Mouse (Mus musculus): ENCODE measurements around the gene Hcrt.

The Hcrt gene

DNA sequence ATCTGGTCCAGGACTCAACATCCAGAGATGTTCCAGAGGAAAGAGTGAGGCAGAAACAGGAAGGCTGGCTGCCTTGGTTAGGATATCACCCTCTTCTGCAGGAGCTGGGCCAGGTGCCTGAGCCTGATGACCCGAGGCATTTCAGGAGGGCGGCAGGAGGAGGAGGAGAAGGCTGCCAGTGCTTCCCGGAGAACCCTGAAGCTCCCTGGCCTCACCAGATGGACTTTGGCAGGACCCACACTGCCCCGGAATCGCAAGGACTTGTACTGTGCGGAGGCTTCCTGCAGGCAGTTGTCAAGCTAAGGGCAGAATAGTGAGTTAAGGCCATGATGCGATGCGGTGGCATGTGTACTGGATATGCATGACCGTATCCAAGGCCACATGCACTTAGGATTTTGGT lies 4.0 kb upstream of the Hcrt start:
- DNase-seq: peak; percentile 54

GRCm38 (mm10) chr11:100761547-100762045 lies 1.1 kb downstream of the Hcrt start:
- peak; percentile 89 for DNase-seq

DNA sequence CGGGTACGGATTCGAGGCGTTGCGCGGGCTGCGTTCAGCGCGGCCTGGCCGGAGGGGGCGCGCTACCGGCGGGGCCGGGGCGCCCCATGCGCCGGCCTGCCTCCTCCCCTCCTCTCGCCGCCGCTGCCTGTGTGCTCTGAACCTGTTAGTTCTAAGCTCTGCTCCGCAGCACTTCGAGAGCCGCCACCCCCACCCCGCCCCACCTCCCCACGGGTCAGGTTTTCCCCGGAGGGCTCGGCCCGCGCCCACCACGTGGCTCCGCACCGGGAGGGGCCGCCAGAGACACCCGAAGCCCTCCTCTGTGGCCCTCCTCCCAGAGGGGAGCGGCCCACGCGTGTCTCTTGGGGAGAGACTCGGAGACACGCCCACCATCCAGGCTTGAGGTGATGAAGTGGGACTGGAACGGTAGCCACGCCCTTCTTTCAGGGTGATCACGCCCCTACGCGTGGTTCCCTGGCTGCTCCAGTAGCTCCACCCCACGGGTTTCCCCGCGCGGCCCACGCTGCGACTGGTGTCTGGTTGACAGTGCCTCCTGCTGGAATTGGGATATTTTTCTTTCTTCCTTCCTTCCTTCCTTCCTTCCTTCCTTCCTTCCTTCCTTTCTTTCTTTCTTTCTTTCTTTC lies 3.0 kb downstream of the Hcrt start, which contains the start of gene Kcnh4:
Gene Kcnh4, minus strand, starts transcription at position 332 of the 623 bp plus-strand sequence.
- peak; percentile 13 for DNase-seq

DNA sequence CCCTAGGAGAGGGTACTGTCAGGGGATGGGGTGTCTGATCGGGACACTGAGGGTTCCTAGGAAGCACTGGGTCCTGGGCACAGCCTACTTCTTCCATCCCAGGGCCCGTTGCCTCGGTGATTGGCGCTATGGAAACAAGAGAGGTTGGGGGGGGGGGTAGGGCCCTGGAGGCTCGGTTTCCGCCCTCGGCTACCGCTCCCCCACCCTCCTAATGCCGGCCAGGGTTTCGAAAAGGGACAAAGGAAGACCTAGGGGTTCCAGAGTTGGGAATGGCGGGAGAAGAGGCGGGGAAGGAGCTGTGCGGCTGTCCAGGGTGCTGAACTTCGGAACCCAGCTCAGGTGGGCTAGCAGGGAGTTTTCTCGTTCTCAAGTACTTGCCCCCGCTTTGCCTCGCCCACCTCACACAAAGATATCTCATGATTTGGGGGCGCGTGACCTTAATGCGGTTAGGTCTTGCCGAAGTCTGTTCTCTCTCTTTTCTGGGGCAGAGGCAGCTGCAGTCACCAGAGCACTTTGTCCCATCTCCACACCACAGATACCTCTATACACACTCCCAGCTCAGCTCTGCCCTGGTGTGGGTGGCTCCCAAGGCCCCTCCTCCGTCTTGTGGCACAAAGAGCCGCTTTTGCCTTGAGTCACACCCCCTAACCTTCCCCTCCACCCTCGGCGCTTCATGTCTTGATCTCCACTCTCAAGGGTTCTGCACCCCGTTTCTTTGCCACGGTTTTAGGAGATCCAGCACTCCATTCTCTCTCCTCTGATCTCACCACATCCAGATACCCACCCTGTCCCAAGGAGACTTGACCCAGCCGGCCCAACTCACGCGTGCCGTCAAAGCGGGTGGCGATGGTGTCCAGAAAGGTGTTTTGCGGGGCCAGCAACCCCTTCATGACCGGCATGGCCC lies 3.8 kb downstream of the Hcrt start:
- DNase-seq: peak; percentile 59

DNA sequence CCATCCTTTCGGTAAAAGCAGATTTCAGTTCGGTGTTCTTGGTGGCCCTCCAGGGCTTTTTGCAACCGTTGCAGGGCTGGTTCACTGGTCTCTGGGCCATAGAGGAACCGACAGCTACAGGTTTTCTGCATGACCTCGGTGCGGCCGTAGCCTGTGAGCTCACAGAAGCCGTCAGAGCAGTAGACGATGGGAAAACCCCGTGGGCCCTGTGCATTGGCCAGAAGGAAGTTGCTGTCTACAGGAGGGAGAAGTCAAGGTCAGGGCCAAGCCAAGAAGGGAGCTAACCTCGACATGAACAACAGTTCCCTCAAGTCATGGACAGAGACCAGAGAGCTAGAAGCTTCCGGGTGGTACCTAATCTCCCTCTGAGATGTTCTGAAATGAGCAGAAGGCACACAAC lies 5.2 kb downstream of the Hcrt start:
- no peak for DNase-seq

GRCm38 (mm10) chr11:100756476-100756875 lies 6.3 kb downstream of the Hcrt start:
- DNase-seq: no peak

GRCm38 (mm10) chr11:100754693-100755057 lies 8.1 kb downstream of the Hcrt start:
- DNase-seq: no peak

DNA sequence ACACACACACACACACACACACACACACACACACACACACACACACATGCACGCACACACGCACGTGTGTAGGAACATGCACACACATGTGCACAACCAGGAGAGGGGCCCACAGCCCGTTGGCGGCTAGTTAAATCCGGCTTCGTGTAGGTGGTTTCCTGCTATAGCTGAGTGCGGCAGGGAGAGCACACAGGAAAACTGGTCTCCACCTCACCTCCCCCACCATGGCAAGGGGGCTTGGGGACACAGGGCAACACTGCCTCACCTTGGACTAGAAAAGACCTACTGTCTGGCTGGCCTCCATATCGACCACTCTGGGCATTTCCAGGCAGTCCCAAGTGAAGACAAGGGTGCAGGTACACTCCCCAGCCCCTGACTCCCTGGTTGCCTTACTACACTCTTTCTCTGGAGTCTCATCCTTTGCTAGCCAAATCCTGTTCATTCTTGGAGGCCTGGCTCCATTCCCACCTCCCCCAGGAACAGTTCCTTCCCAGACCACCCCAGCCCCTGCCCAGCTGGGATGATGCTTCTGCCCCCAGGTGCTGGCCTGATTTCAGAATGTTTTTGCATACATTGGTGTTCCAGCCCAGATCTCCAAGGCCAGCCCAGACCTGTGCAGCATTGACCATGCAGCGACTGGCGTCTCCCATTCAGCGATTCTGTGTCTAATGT lies 8.6 kb downstream of the Hcrt start:
- no peak for DNase-seq

DNA sequence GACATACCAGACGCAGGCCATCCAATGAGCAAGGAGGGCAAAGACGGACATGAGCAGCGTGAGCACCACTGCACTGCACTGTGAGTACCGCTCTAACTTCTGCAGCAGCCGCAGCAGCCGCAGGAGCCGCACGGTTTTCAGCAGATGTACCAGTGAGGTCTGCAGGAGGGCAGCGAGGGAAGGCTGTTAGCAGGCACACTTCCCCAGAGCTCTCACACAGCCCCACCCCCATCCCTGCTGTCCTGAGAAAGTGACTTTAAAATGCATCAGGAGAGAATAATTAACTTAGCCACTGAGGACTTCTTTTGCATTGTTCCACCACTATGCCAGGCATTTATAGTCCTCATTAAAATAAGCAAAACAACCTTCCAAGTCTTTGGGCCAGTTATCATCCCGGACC lies 10.4 kb downstream of the Hcrt start:
- no peak for DNase-seq

DNA sequence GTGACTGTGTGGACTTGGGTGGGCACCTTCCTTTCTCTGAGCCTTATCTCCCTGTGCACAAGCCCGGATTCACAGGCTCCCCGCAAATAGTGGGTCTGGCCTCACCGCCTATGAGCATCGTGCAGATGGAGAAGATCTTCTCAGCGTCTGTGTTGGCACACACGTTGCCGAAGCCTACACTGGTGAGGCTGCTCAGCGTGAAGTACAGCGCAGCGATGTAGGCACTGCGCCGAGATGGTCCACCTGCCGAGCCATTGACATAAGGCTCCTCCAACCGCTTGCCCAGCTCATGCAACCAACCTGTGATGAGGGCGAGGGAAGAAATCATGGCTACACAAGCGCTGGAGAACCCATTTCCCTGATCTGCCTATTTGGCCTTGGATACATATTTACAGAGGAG lies 12.6 kb downstream of the Hcrt start:
- DNase-seq: no peak

- DNase-seq: no peak
Observed at GRCm38 (mm10) chr11:100749469-100749868, 13.3 kb downstream of the Hcrt start.

DNA sequence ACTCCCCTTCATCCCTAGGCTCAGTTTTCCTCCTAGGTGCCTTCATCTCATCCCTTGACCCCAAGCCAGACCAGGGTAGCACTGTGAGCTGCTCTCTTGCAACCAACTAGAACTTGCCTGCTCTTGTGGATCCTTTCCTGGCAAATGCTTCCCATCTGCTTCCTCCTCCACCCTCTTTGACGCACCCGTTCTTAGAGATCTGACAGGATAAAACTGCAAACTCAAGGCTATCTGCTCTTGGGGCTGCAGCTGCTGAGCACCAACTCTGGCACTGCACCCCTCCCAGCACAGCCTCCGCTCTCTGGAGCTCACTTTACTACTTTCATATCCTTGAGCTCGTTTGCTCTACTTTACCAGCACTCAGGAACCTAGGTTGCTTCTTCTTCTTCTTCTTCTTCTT lies 14.1 kb downstream of the Hcrt start:
- DNase-seq: no peak

DNA sequence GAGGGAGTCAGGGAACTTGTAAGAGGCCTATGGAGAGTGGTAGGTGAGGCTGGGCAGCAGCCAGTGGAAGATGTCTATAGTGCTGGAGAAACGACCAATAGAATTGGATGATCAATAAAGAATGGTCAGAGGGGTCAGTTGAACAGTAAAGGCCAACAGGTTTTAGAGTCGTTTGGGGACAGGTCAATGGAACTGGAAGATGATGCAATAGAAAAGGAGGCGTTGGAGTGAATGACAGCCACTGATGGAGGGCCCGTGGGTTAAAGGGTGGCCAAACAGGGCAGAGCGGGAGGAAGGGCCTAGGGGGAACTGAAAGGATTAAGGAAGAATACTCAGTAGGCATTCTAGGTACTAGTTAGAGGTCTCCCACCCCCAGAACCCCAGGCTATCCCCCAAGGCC lies 15.6 kb downstream of the Hcrt start:
- no peak for DNase-seq

- DNase-seq: no peak
Observed at GRCm38 (mm10) chr11:100746546-100746945, 16.2 kb downstream of the Hcrt start.

- DNase-seq: peak; percentile 52
Observed at GRCm38 (mm10) chr11:100745085-100745484, 17.6 kb downstream of the Hcrt start.

DNA sequence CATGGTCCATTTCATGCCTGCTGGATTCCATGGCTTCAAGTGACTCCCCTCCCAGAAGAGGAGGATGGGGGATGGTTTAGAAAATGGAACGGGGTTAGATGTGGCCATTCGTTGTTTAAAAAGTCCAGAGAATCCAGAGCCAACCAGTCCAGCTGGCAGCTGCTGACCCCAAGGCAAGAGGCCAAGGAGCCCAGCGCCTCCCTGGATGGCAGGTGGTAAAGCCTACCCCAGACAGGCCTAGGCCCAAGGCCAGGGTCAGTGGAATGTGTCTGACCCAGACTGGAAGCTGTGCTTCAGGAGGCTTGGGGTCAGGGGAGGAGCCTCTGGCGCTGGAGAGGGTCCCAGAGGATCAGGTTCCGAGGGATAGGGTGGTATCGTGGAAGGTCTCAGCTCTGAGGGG lies 21.4 kb downstream of the Hcrt start:
- peak; percentile 73 for DNase-seq

GRCm38 (mm10) chr11:100738749-100739148 lies 24.0 kb downstream of the Hcrt start:
- no peak for DNase-seq

GRCm38 (mm10) chr11:100738066-100738604 lies 24.6 kb downstream of the Hcrt start, which contains the start of gene Rab5c:
Gene Rab5c, minus strand, starts transcription at chr11:100738215.
- DNase-seq: peak; percentile 98

GRCm38 (mm10) chr11:100737105-100737733 lies 25.5 kb downstream of the Hcrt start:
- no peak for DNase-seq

- no peak for DNase-seq
Observed at GRCm38 (mm10) chr11:100736746-100737080, 26.0 kb downstream of the Hcrt start.

GRCm38 (mm10) chr11:100735954-100736745 lies 26.6 kb downstream of the Hcrt start:
- DNase-seq: no peak

Data from kidney, adult 18-20 months (tissue).